Mouse (Mus musculus) midbrain, embryonic 16.5 days (tissue): Measurements from ENCODE around the gene Tox4. TPM values are rescaled to one million over a fixed set of nuclear protein-coding genes. Genes with fewer than 3 reads are reported as not detected.

Source experiments
- ATAC-seq: fragments of 200-750 bp; cut with Nextera tagmentation; 2 replicates; pipeline ENCODE4 v1.8.0; 2017; ENCODE audit warnings: moderate TSS enrichment
- H3K27ac ChIP-seq: fragments of 300-500 bp; sonication (generic); 2 replicates; pipeline ENCODE4 v1.5.1; 2014; ENCODE audit warnings: mild to moderate bottlenecking, low read length, mixed read lengths
- H3K27me3 ChIP-seq: fragments of 300-500 bp; sonication (generic); 2 replicates; pipeline ENCODE4 v1.6.1; 2014; ENCODE audit warnings: low read depth, low read length, mixed read lengths; ENCODE audit not compliant: control insufficient read depth, insufficient read depth
- H3K36me3 ChIP-seq: fragments of 300-500 bp; sonication (generic); 2 replicates; pipeline ENCODE4 v1.6.1; 2014; ENCODE audit warnings: mild to moderate bottlenecking, low read length, moderate library complexity, mixed read lengths; ENCODE audit not compliant: control insufficient read depth, insufficient read depth
- H3K4me1 ChIP-seq: fragments of 300-500 bp; sonication (generic); 2 replicates; pipeline ENCODE4 v1.6.1; 2014; ENCODE audit warnings: mild to moderate bottlenecking, low read length, mixed read lengths; ENCODE audit not compliant: control insufficient read depth, insufficient read depth
- H3K4me2 ChIP-seq: fragments of 300-500 bp; sonication (generic); 2 replicates; pipeline ENCODE4 v1.6.1; 2014; ENCODE audit warnings: mild to moderate bottlenecking, low read length, mixed read lengths
- H3K4me3 ChIP-seq: fragments of 300-500 bp; sonication (generic); 2 replicates; pipeline ENCODE4 v1.5.1; 2014; ENCODE audit warnings: low read depth, mild to moderate bottlenecking, low read length, moderate library complexity, mixed read lengths
- H3K9ac ChIP-seq: fragments of 300-500 bp; sonication (generic); 2 replicates; pipeline ENCODE4 v1.6.1; 2014; ENCODE audit warnings: low read depth, low read length, mixed read lengths
- H3K9me3 ChIP-seq: fragments of 300-500 bp; sonication (generic); replicated peaks from 2 replicates; pipeline ENCODE4 v1.6.1; 2014; ENCODE audit warnings: mild to moderate bottlenecking, low read length, mixed read lengths; ENCODE audit not compliant: control insufficient read depth, poor library complexity, severe bottlenecking
- WGBS: fragments of 180-500 bp; shearing (Covaris S2); extraction: QIAGEN DNeasy Blood & Tissue Kit; methylation state at CpG from one replicate; pipeline ENCODE4 v1.1.7; 2014; 5-methylcytosine and 5-hydroxymethylcytosine counted together
- polyA plus RNA-seq: library from polyadenylated mRNA; unstranded; fragments of >200 nt; fragmentation: Nextera tagmentation; extraction: Ambion mirVana; gene quantifications from 2 replicates; pipeline ENCODE4 v1.2.1, GENCODE M21; 2015

Gene Tox4
- polyA plus RNA-seq = 51.8 and 55.6 TPM in 2 replicates

GRCm38 (mm10) chr14:52278932-52279746 lies at the start of gene Tox4, which contains the start of gene Rab2b:
TSS of gene Tox4 (plus strand) at chr14:52279146.
TSS of gene Rab2b (minus strand) at chr14:52279545.
- no peaks in the 10 kb centered on the region for H3K9me3 ChIP-seq
- H3K9ac ChIP-seq = peak within 1 kb of the TSS; percentile 85
- peak within 1 kb of the TSS; percentile 83 for H3K4me3 ChIP-seq
- peak within 1 kb of the TSS; percentile 86 for H3K27ac ChIP-seq
- peaks cover 13% of the 10 kb centered on the region for H3K4me1 ChIP-seq
- peak; percentile 99 for ATAC-seq
- under 1% methylated on average over 64 of the region's 66 CpGs for WGBS
- peak within 1 kb of the TSS; percentile 72 for H3K4me2 ChIP-seq
- no peaks in the 10 kb centered on the region for H3K27me3 ChIP-seq
- H3K36me3 ChIP-seq = peaks cover 3% of the 10 kb centered on the region

DNA sequence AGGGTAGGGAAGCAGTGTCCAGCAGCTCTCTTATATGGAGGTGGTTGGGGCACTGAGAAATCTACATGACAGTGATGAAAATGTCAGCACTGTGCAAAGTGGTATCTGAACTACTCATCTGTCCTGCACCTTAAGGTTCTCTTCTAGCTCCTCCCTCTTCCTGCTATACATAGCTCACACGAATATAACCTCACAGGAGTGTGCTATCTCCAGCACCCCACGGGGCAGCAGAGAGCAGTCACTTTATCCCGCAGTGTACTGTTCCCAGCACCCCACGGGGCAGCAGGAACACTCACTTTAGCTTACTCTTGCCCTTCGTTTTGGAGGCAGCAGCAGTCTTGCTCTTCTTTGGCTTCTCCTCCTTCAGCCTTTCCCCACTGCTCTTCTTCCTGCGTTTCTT lies 46.7 kb upstream of the Tox4 start:
- 95% methylated on average over 6 of the region's 6 CpGs for WGBS
- Histone ChIP-seq H3K36me3 (peaks cover 58% of the 10 kb centered on the region), H3K9me3 (no peaks in the 10 kb centered on the region), H3K4me3 (no peak overlapping the region), H3K27ac (no peak overlapping the region), H3K9ac (no peak overlapping the region), H3K4me1 (no peaks in the 10 kb centered on the region), H3K27me3 (no peaks in the 10 kb centered on the region), H3K4me2 (no peak overlapping the region)
- ATAC-seq = no peak

GRCm38 (mm10) chr14:52235165-52235564 lies 43.8 kb upstream of the Tox4 start:
- WGBS = 95% methylated on average over 7 of the region's 7 CpGs
- Histone ChIP-seq H3K9me3 (no peaks in the 10 kb centered on the region), H3K4me2 (no peak overlapping the region), H3K4me1 (no peaks in the 10 kb centered on the region), H3K4me3 (no peak overlapping the region), H3K36me3 (peaks cover 48% of the 10 kb centered on the region), H3K27me3 (no peaks in the 10 kb centered on the region), H3K27ac (no peak overlapping the region), H3K9ac (no peak overlapping the region)
- ATAC-seq = no peak

DNA sequence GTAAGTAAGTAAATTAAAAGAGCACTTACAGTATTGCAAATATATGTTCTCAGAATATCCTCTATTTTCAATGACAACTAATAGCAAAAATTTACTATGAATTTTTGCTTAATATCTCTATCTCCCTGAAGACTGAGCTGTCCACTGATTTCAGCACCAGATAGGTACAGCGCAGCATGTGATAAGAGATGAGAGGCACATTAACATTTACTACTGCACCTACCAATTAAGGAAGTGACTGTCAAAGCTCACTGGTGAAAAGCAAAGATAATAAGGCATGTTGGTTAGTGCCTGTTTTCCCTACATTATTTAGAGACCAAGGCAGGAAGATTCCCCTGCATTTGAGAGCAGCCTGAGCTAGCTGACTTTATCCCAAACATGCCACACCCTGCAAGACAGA lies 42.7 kb upstream of the Tox4 start:
- H3K27ac ChIP-seq = no peak overlapping the region
- no peaks in the 10 kb centered on the region for H3K4me1 ChIP-seq
- no peaks in the 10 kb centered on the region for H3K27me3 ChIP-seq
- H3K4me3 ChIP-seq = no peak overlapping the region
- H3K36me3 ChIP-seq = peaks cover 41% of the 10 kb centered on the region
- H3K9ac ChIP-seq = no peak overlapping the region
- ATAC-seq = no peak
- no peaks in the 10 kb centered on the region for H3K9me3 ChIP-seq
- no peak overlapping the region for H3K4me2 ChIP-seq
- 100% methylated on average over 1 of the region's 1 CpGs for WGBS

DNA sequence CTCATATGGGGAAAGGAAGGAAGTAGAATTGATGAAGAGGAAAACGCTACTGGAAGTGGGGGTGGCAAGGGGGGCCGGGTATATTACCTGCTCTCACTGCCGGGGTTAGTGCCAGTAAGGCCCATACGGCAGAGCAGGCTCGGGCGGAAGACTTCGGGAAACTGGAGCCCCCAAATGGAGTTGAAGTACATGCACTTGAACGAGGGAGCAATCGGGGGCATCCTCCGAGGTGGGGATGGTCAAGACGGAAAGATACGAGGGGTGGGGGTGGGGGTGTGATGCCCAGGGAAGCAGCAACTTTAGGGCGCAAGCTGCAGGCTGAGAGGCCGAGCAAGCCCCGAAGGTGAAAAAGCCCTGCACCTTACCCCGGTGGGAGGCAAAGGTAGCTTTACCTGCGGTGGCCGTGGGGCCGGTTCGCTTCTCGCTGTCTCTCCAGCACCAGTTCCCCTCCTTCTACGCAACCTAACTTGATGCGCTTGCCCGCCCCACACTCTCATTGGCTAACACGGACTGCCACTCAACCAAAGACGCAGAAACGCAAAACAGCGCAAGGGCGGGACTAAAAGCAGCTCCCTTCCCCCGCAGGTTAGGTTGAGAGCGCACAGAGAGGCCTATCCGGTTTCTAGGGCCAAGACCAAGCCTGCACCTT lies 34.8 kb upstream of the Tox4 start:
- no peaks in the 10 kb centered on the region for H3K27me3 ChIP-seq
- peaks cover 13% of the 10 kb centered on the region for H3K4me1 ChIP-seq
- under 1% methylated on average over 32 of the region's 32 CpGs for WGBS
- H3K36me3 ChIP-seq = no peaks in the 10 kb centered on the region; the same call in 1 of the 2 replicates
- no peaks in the 10 kb centered on the region for H3K9me3 ChIP-seq
- H3K4me2 ChIP-seq = peak overlapping the region; percentile 93
- ATAC-seq = peak; percentile 99
- peak overlapping the region; percentile 76 for H3K27ac ChIP-seq
- peak overlapping the region; percentile 76 for H3K4me3 ChIP-seq
- H3K9ac ChIP-seq = peak overlapping the region; percentile 86

DNA sequence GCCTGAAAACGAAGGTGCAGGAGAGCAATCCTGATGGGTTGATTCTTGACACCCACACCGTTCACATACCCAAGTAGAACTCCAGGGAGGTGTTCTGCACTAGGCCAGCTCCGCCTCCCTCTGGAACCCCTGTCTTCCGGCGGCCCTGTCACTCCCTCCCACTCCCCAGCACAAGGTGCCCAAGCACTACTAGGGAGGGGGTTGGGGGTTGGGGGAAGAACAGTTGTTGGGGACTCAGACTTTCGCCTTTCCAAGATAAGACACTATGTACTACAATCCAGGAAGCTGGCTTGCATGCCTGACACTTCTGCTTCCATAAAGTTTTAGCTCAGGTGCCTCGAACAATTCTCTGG lies 34.3 kb upstream of the Tox4 start:
- no peaks in the 10 kb centered on the region; the same call in 1 of the 2 replicates for H3K36me3 ChIP-seq
- H3K4me3 ChIP-seq = peak overlapping the region; percentile 76
- H3K9ac ChIP-seq = peak overlapping the region; percentile 75
- 14% methylated on average over 7 of the region's 7 CpGs for WGBS
- no peaks in the 10 kb centered on the region for H3K27me3 ChIP-seq
- peak; percentile 81 for ATAC-seq
- H3K9me3 ChIP-seq = no peaks in the 10 kb centered on the region
- peaks cover 13% of the 10 kb centered on the region for H3K4me1 ChIP-seq
- peak overlapping the region; percentile 93 for H3K4me2 ChIP-seq
- H3K27ac ChIP-seq = peak overlapping the region; percentile 76

DNA sequence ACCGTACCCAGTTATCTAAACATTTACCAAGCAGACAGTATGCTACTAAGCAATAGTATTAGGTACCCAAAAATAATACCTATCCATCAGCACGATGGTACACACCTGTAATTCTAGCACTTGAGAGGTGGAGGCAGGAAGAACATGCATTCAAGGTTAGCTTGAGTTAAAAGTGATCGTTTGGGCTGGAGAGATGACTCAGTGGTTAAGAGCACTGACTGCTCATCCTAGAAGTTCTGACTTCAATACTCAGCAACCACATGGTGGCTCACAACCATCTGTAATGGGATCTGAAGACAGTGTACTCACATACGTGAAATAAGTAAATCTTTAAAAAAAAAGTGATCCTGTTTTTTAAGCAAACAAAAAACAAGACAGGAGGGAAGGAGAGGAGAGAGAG lies 32.8 kb upstream of the Tox4 start:
- H3K36me3 ChIP-seq = no peaks in the 10 kb centered on the region
- no peaks in the 10 kb centered on the region for H3K9me3 ChIP-seq
- no peak overlapping the region for H3K27ac ChIP-seq
- peaks cover 13% of the 10 kb centered on the region for H3K4me1 ChIP-seq
- no peak for ATAC-seq
- no peaks in the 10 kb centered on the region for H3K27me3 ChIP-seq
- WGBS = 84% methylated on average over 4 of the region's 4 CpGs
- H3K4me3 ChIP-seq = no peak overlapping the region
- H3K9ac ChIP-seq = no peak overlapping the region
- no peak overlapping the region for H3K4me2 ChIP-seq

DNA sequence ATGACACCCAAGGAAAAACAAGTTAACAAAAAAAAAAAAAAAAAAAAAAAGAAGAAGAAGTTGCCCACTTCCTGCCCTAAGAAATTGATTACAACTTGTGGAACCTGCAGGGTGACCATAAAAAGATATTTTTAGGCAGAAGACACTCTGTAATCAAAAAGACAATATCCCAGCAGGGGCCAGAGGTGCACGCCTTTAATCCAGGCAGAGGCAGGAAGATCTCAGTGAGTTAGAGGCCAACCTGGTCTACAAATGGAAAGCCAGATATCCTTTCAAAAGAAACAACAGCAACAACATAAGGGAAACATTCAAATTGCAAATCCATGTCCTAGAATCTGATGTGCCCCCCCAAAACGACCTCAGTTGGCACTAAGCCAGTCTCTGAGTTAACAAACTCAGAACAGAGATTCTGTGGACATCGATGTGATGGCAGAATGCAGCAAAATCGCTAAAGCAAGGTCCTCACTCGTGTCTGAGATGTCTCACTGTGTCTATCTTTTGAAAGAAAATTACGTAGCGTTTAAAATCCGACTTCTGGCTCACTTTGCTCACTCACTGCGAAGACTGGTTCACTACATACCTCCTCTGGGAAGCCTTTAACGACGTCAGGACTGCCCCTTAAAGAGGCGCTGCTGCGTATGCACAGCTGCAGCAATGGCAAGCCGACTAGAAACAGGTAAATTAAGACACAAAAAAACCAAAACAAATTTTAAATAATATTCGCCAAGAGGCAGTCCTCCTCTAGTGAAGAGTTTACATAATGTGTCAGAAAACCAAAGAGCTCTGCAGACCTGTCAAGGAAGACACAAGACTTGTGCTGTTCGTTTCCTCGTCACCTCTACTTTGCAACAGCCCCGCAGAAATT lies 22.4 kb upstream of the Tox4 start:
- peak overlapping the region; percentile 94 for H3K4me3 ChIP-seq
- no peaks in the 10 kb centered on the region for H3K9me3 ChIP-seq
- ATAC-seq = no peak
- peak overlapping the region; percentile 92 for H3K9ac ChIP-seq
- H3K4me2 ChIP-seq = peak overlapping the region; percentile 81
- H3K4me1 ChIP-seq = peaks cover 21% of the 10 kb centered on the region
- 6% methylated on average over 18 of the region's 18 CpGs for WGBS
- H3K36me3 ChIP-seq = peaks cover 3% of the 10 kb centered on the region; the same call in 1 of the 2 replicates
- H3K27ac ChIP-seq = peak overlapping the region; percentile 94
- no peaks in the 10 kb centered on the region for H3K27me3 ChIP-seq
